Mouse (Mus musculus): Measurements from ENCODE around the gene Tub. TPM values are rescaled to one million over a fixed set of nuclear protein-coding genes. Genes with fewer than 3 reads are reported as not detected.

The Tub gene
- total RNA-seq, 2 experiments from 2014 or later: 0.50 to 0.53 TPM

- DNase-seq: no peak
- intact Hi-C loops (cut with DNase I): no loop called here
Observed at GRCm38 (mm10) chr7:109026976-109027375, 76.8 kb downstream of the Tub start.

- no peak for DNase-seq
- intact Hi-C loops (cut with DNase I): loop anchor here (1.0 to 2.0 kb wide), 2 partner anchors 61 to 213 kb away; no protein-coding TSS in a partner anchor
Observed at GRCm38 (mm10) chr7:109027721-109028120, 77.6 kb downstream of the Tub start.

DNA sequence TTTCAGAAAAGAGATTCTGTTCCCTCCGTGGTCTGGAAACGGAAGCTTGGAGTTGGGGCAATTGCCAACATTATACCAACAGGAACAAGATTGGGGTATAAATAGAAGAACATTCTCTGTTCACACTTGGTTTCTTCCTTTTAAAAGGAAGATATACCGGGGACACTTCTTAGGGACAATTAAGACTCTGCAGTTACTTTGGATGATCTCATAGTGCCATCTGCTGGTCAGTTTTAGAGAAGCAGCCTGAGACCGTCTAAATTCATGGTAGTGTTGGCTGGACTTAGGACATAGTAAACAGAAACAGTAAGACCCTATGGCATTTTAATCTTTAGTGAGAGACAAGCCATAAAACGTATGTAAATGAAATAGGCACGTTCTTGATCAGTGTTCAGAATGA is 78.1 kb downstream of the Tub start:
- intact Hi-C loops (cut with DNase I): loop anchor here (1.0 to 2.0 kb wide), 2 partner anchors 61 to 214 kb away; no protein-coding TSS in a partner anchor
- DNase-seq: peak; percentile 62 to 78

DNA sequence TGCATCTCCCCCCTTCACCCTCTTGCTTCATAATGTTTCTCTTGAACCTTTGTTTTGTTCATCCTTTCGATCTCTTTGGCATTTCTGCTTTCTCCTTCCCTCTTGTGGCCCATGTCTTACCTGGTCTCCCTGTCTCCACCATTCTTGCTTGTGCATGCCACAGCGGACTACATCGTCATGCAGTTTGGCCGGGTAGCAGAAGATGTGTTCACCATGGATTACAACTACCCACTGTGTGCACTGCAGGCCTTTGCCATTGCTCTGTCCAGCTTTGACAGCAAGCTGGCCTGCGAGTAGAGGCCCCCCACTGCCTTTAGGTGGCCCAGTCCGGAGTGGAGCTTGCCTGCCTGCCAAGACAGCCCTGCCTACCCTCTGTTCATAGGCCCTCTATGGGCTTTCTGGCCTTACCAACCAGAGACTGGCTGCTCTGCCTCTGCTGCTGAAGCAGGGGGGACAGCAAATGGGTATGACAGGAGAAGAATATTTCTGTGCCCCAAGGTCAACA is 79.9 kb downstream of the Tub start:
- intact Hi-C loops (cut with DNase I): loop anchor here (2.0 kb wide), 1 partner anchor 63 kb away; no protein-coding TSS in a partner anchor
- no peak for DNase-seq

GRCm38 (mm10) chr7:109031331-109031730 is 81.2 kb downstream of the Tub start:
- DNase-seq: no peak
- intact Hi-C loops (cut with DNase I): no loop called here

GRCm38 (mm10) chr7:109032054-109032453 is 81.9 kb downstream of the Tub start:
- intact Hi-C loops (cut with DNase I): no loop called here
- DNase-seq: no peak

GRCm38 (mm10) chr7:109038121-109038735 is 88.1 kb downstream of the Tub start:
- intact Hi-C loops (cut with DNase I): no loop called here
- no peak for DNase-seq

GRCm38 (mm10) chr7:109038987-109039386 is 88.8 kb downstream of the Tub start:
- intact Hi-C loops (cut with DNase I): no loop called here
- no peak for DNase-seq

DNA sequence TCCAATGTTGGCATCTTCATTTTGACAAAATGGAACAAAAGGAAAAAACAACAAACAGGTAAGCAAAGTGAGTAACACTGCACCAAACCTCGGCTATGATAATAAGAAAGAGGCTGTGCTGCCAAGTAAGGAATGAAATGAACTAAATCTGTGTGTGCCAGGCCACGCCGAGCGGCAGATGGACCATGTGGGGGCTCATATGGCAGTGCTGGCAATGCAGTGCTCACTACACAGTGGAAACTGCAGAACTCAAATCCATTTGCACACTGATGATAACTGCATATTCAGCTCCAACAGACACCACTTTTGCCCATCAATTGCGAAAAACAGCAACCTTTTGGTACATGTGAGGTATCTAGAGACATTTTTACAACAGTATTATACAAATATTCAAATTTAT is 89.3 kb downstream of the Tub start:
- DNase-seq: no peak
- intact Hi-C loops (cut with DNase I): no loop called here

GRCm38 (mm10) chr7:109045876-109046275 is 95.7 kb downstream of the Tub start:
- intact Hi-C loops (cut with DNase I): no loop called here
- no peak for DNase-seq

DNA sequence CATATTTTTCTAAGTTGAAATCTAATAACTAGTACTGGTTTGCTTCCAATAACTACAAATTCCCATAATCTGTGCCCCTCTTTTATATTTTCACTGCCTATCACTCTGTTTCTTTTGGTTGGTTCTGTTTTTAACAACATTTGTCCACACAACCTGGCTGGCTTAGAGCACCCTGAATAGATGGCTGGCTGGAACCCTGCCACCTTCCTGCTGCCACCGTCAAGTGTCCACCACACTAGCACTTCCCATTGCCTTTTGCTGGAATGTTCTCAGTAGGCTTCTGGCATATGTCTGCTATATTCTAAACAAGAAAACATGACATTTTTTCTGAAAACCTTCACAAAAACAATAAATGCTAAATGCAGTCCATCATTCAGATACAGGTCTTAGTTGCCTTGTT is 100.7 kb downstream of the Tub start:
- intact Hi-C loops (cut with DNase I): no loop called here

DNA sequence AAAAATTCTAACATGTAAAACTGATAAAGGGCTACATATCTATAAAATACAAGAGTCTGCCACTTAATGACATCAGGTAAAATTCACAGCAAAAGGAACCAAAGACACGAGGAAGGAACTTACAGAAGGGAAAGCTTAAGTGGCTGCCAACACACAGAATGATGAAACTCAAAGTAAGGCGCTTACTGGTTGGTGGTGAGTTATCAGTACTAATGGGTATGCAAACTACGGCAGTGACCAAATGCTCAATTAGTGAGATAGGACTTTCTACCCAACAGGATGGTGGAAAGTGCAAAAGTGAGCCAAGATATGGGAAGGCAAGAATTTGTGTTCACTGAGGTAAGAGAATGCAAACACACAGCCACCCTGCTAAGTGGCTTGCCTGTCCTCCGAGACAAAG is 109.4 kb downstream of the Tub start:
- intact Hi-C loops (cut with DNase I): no loop called here
- no peak for DNase-seq

More for the DNA sequence above, 100.7 kb downstream of the Tub start:
- no peak for DNase-seq

DNA sequence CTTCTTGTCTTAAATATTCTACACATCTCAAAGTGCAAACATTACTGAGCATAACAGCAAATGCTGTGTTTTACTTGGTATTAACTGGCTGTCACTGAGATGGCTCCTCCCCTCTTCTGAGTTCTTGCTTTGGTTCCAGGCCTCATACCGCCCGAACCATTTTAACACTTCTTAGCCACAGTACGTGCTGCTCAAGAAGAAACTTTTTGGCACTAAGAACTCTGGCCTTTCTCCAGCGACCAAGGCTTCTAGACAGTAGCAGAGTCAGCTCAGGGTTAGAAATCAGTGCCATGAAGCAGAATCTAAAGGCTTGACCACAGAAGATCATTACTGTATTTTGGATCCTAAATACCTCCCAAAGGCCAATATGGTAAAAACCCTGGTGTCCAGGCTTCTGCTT is 119.5 kb downstream of the Tub start:
- no peak for DNase-seq
- intact Hi-C loops (cut with DNase I): no loop called here

DNA sequence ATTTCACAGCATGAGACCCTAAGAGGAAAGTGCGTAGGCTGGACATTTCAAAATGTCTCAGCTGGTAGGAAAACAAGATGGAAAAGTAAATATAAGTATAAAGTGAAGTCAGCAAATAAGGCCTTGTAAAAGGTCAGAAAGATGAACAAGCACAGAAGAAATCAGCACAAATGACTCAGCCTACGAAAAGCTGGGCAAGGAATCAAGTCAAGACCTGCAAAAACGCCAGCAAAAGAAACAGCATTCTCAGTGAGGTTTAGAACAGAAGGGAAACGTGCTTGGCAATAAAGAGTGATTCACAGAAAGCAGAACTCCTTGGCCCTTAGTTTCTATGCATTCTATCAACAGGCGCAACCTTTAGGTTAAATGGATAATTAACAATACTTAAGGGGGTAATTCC is 122.2 kb downstream of the Tub start:
- DNase-seq: no peak
- intact Hi-C loops (cut with DNase I): no loop called here

DNA sequence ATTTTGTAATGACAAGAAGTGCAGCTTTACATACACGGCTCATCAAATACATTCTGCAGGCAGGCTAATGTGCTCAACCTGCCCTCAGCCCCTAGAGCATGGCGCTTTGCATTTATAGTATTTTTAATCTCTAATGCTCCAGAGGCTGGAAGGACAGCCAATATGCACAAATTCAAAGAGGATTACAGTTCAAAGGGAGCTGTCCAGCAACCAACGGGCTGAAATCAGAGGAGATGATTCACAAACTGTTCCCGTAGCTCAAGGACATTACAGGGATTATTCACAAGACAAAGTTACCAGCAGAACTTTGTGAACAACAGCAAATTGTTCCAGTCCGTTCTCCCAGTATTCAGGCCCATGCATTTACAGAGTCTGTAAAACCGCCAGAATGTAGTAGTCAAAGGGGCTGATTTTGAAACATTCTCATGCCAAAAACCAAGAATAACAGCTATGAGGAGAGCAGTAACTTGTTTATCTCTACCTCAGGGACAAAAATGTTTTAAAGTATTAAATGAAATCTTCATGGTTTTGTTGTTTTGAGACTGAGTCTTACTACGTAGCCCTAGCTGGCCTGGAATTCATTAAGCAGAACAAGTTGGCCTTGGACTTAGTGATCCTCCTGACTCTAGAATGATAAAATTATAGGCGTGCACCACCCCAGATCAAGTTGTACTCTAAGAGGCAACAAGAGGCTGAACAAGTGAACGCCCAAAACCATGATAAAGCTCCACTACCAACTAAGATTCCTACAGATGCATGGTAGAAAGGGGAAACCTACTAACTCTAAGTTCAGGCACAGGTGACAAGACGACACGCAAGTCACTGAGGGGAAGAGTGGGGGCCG is 132.4 kb downstream of the Tub start:
- intact Hi-C loops (cut with DNase I): no loop called here
- peak; percentile 44 to 55 for DNase-seq

DNA sequence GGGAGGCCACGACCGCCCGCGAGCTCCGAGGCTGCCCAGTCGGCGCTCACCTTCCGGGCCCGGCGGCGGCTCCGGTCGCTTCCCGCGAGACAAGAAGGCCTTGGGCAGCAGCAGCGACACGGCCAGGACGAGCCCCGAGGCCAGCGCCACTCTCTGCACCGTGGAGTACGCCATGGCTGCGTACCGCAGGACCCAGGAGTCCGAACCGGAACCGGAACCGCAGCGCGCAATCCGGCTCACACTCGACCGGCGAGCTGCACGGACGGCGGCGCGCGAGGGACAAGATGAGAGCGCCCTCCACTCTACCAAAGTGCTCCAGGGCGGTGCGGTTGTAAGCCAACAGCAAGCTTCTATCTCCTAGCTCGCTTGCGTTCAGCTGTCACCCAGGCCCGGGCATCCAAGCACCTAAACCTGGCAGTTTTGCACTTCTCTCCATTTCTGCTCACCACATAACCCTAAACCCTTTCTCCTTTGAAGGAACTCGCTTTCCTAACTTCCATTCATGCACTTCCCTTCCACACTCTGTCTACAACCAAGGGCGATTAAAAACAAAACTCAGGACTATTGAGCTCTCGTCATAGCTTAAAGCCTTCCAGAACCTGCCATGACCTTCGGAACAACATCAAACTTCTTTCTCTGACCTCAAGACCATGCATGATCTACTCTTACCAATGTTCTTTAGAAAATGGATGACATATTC is 133.1 kb downstream of the Tub start, which contains the start of gene Ric3:
Ric3 (minus strand) TSS at position 219 of the 700 bp plus-strand sequence.
- intact Hi-C loops (cut with DNase I): no loop called here
- DNase-seq: peak; percentile 2 to 7

- no peak for DNase-seq
- intact Hi-C loops (cut with DNase I): no loop called here
Observed at GRCm38 (mm10) chr7:109083813-109084184, 133.7 kb downstream of the Tub start.

Data from heart, postnatal 10 days (tissue).